Mouse (Mus musculus) bone marrow, adult 2 months (tissue): ENCODE results near the gene Gpr137. TPM values are rescaled to one million over a fixed set of nuclear protein-coding genes. Genes with fewer than 3 reads are reported as not detected.
A peak's percentile ranks its signal among the peaks of the same experiment; 100 is the strongest.

Experiments
- H3K27ac ChIP-seq: fragments of 200-500 bp; 2 replicates; pipeline ENCODE4 v1.5.1; 2012; ENCODE audit warnings: low read depth, mild to moderate bottlenecking, control low read depth, inconsistent platforms, low read length; ENCODE audit not compliant: control insufficient read depth, poor library complexity, insufficient read depth
- H3K4me1 ChIP-seq: fragments of 200-500 bp; 2 replicates; pipeline ENCODE4 v1.6.1; 2011; ENCODE audit warnings: low read length; ENCODE audit not compliant: control insufficient read depth, insufficient read depth
- H3K4me3 ChIP-seq: fragments of 200-500 bp; replicated peaks from 2 replicates; pipeline ENCODE3; 2011; ENCODE audit warnings: mild to moderate bottlenecking, low read depth, low read length, control low read depth; ENCODE audit not compliant: control insufficient read depth
- CTCF ChIP-seq: fragments of 200-500 bp; IDR thresholded peaks from 2 replicates; pipeline ENCODE4 v1.5.1; 2011; ENCODE audit warnings: low read length, control low read depth; ENCODE audit not compliant: control insufficient read depth, insufficient read depth
- POLR2A ChIP-seq: fragments of 200-500 bp; IDR thresholded peaks from 2 replicates; pipeline ENCODE4 v1.6.1; 2011; ENCODE audit warnings: low read depth, mild to moderate bottlenecking, control low read depth, low read length, borderline replicate concordance; ENCODE audit not compliant: control insufficient read depth
- WGBS: fragments of 180-500 bp; shearing (Covaris S2); methylation state at CpG from one replicate; pipeline ENCODE4 v1.1.7; 2018; 5-methylcytosine and 5-hydroxymethylcytosine counted together
- polyA plus RNA-seq: library from polyadenylated mRNA; stranded (reverse); fragments of >200 nt; gene quantifications from 2 replicates; pipeline ENCODE4 v1.2.4, GENCODE M21; 2011; ENCODE audit warnings: low replicate concordance; ENCODE audit not compliant: missing spikeins, insufficient read depth, insufficient read length

Gene Gpr137
- polyA plus RNA-seq, 1 experiment: 31.9 TPM

- H3K27ac ChIP-seq: peak within 1 kb of the TSS; percentile 66
- under 1% methylated on average over 16 of the region's 16 CpGs for WGBS
- H3K4me1 ChIP-seq: peaks cover 3% of the 10 kb centered on the region; the same call in 1 of the 2 replicates
- TF ChIP-seq POLR2A: peak; percentile 28; the same call in 1 of the 2 replicates
- TF ChIP-seq CTCF: peak; percentile 52; the same call in 1 of the 2 replicates
- peak within 1 kb of the TSS; percentile 67 for H3K4me3 ChIP-seq
Observed at GRCm38 (mm10) chr19:6975537-6976521, 33.5 kb upstream of the Gpr137 start, which contains the start of gene Plcb3. Gene Plcb3 (minus strand): TSS chr19:6976470.

GRCm38 (mm10) chr19:6974211-6975205 is 32.2 kb upstream of the Gpr137 start, which contains the start of gene Ppp1r14b:
Gene Ppp1r14b (plus strand): TSS chr19:6974968.
- peak within 1 kb of the TSS; percentile 87 for H3K4me3 ChIP-seq
- H3K27ac ChIP-seq: peak within 1 kb of the TSS; percentile 66
- TF ChIP-seq POLR2A (no peak), CTCF (no peak)
- 2% methylated on average over 77 of the region's 84 CpGs for WGBS
- H3K4me1 ChIP-seq: peaks cover 4% of the 10 kb centered on the region; the same call in 1 of the 2 replicates

- H3K4me1 ChIP-seq: peaks cover 4% of the 10 kb centered on the region; the same call in 1 of the 2 replicates
- WGBS: 23% methylated on average over 12 of the region's 12 CpGs
- no peak overlapping the region for H3K4me3 ChIP-seq
- TF ChIP-seq CTCF (no peak), POLR2A (no peak)
- H3K27ac ChIP-seq: no peak overlapping the region
Observed at GRCm38 (mm10) chr19:6973581-6974190, 31.4 kb upstream of the Gpr137 start.

GRCm38 (mm10) chr19:6972247-6972917 is 30.1 kb upstream of the Gpr137 start:
- 82% methylated on average over 13 of the region's 13 CpGs for WGBS
- Histone ChIP-seq H3K4me3 (no peak overlapping the region), H3K4me1 (peaks cover 4% of the 10 kb centered on the region; the same call in 1 of the 2 replicates), H3K27ac (no peak overlapping the region)
- TF ChIP-seq CTCF (no peak), POLR2A (no peak)

GRCm38 (mm10) chr19:6971644-6972043 is 29.4 kb upstream of the Gpr137 start:
- Histone ChIP-seq H3K4me3 (no peak overlapping the region), H3K27ac (no peak overlapping the region), H3K4me1 (peaks cover 4% of the 10 kb centered on the region; the same call in 1 of the 2 replicates)
- 74% methylated on average over 6 of the region's 6 CpGs for WGBS
- TF ChIP-seq POLR2A (no peak), CTCF (no peak)

- Histone ChIP-seq H3K4me1 (peaks cover 1% of the 10 kb centered on the region; the same call in 1 of the 2 replicates), H3K27ac (no peak overlapping the region), H3K4me3 (no peak overlapping the region)
- WGBS: 26% methylated on average over 11 of the region's 11 CpGs
- TF ChIP-seq CTCF (no peak), POLR2A (no peak)
Observed at GRCm38 (mm10) chr19:6970460-6971085, 28.3 kb upstream of the Gpr137 start.
